Mouse (Mus musculus) cortical plate, adult 2 months (tissue): Measurements from ENCODE around the gene Mobp.
A peak's percentile ranks its signal among the peaks of the same experiment; 100 is the strongest.

Source experiments
- CTCF ChIP-seq: fragments of 200-500 bp; IDR thresholded peaks from 2 replicates; pipeline ENCODE4 v1.5.1; 2011; ENCODE audit warnings: mild to moderate bottlenecking, control low read depth, low read length; ENCODE audit not compliant: insufficient read depth; ENCODE audit errors: extremely low read depth
- POLR2A ChIP-seq: fragments of 200-500 bp; IDR thresholded peaks from 2 replicates; pipeline ENCODE4 v1.6.1; 2011; ENCODE audit warnings: mild to moderate bottlenecking, low read length, control low read depth; ENCODE audit not compliant: insufficient read depth; ENCODE audit errors: extremely low read depth

- TF ChIP-seq CTCF (peak; percentile 73), POLR2A (no peak)
These were observed 21.8 kb downstream of the Mobp start for GRCm38 (mm10) chr9:120171295-120171694.
